Mouse (Mus musculus): ENCODE data around the gene Pdik1l. TPM values are rescaled to one million over a fixed set of nuclear protein-coding genes. Genes with fewer than 3 reads are reported as not detected.

Gene Pdik1l
- polyA plus RNA-seq (2012; rRNA removed), result 0.56 and 0.67 TPM in 2 replicates

GRCm38 (mm10) chr4:134287575-134288025 lies at the start of gene Pdik1l:
Pdik1l (minus strand) TSS chr4:134287895.

GRCm38 (mm10) chr4:134314876-134315275 lies 27.2 kb upstream of the Pdik1l start, which contains the start of gene Trim63:
Trim63 (plus strand) TSS chr4:134315120.

GRCm38 (mm10) chr4:134253722-134254324 lies 33.9 kb downstream of the Pdik1l start, which contains the start of gene Grrp1:
Grrp1 (minus strand) TSS chr4:134254106.

GRCm38 (mm10) chr4:134246719-134247258 lies 40.9 kb downstream of the Pdik1l start, which contains the start of gene Gm30191:
Gm30191 (plus strand) TSS chr4:134246935.

GRCm38 (mm10) chr4:134245148-134245843 lies 42.4 kb downstream of the Pdik1l start, which contains the start of gene Zfp593:
Zfp593 (minus strand) TSS chr4:134245592.

GRCm38 (mm10) chr4:134243516-134244250 lies 44.0 kb downstream of the Pdik1l start, which contains the start of gene E130218I03Rik:
E130218I03Rik (plus strand) TSS chr4:134243662.

GRCm38 (mm10) chr4:134238279-134238651 lies 49.4 kb downstream of the Pdik1l start, which contains the start of gene Cnksr1:
Cnksr1 (minus strand) TSS chr4:134238399.

GRCm38 (mm10) chr4:134227194-134227593 lies 60.5 kb downstream of the Pdik1l start, which contains the start of gene Catsper4:
Catsper4 (minus strand) TSS chr4:134227383.

Other genes with a start within 250 kb of the Pdik1l start
- gene Zfp683, start 234.1 kb downstream of the Pdik1l start, polyA plus RNA-seq (2012; rRNA removed), result 0.05 and 0.10 TPM in 2 replicates
- gene Crybg2, start 227.1 kb downstream of the Pdik1l start, polyA plus RNA-seq (2012; rRNA removed), result 7.5 and 9.4 TPM in 2 replicates
- gene Cd52, start 192.8 kb downstream of the Pdik1l start, polyA plus RNA-seq (2012; rRNA removed), result 4.7 and 8.8 TPM in 2 replicates
- 0.82 and 2.1 TPM in 2 replicates for gene Ubxn11, start 185.3 kb downstream of the Pdik1l start, polyA plus RNA-seq (2012; rRNA removed)
- gene Sh3bgrl3, start 159.1 kb downstream of the Pdik1l start, polyA plus RNA-seq (2012; rRNA removed), result 521 and 785 TPM in 2 replicates
- 17.3 and 19.2 TPM in 2 replicates for gene Cep85, start 100.8 kb downstream of the Pdik1l start, polyA plus RNA-seq (2012; rRNA removed)
- gene Gm7534, start 84.9 kb downstream of the Pdik1l start, polyA plus RNA-seq (2012; rRNA removed), result not detected in 2 replicates
- gene Catsper4, start 60.5 kb downstream of the Pdik1l start, polyA plus RNA-seq (2012; rRNA removed), result 0.21 and 0.29 TPM in 2 replicates
- 12.0 TPM in 2 replicates for gene Cnksr1, start 49.5 kb downstream of the Pdik1l start, polyA plus RNA-seq (2012; rRNA removed)
- not detected in 2 replicates for gene E130218I03Rik, start 44.2 kb downstream of the Pdik1l start, polyA plus RNA-seq (2012; rRNA removed)
- gene Zfp593, start 42.3 kb downstream of the Pdik1l start, polyA plus RNA-seq (2012; rRNA removed), result 4.6 and 9.0 TPM in 2 replicates
- 0.14 TPM in 1 of 2 replicates, not detected in the other for gene Gm30191, start 41.0 kb downstream of the Pdik1l start, polyA plus RNA-seq (2012; rRNA removed)
- 6.7 and 9.4 TPM in 2 replicates for gene Grrp1, start 33.8 kb downstream of the Pdik1l start, polyA plus RNA-seq (2012; rRNA removed)
- gene Trim63, start 27.2 kb upstream of the Pdik1l start, polyA plus RNA-seq (2012; rRNA removed), result 0.21 and 0.28 TPM in 2 replicates
- 0.16 TPM in 1 of 2 replicates, not detected in the other for gene Slc30a2, start 55.3 kb upstream of the Pdik1l start, polyA plus RNA-seq (2012; rRNA removed)
- 1.4 and 1.7 TPM in 2 replicates for gene Extl1, start 96.0 kb upstream of the Pdik1l start, polyA plus RNA-seq (2012; rRNA removed)
- gene Pafah2, start 108.4 kb upstream of the Pdik1l start, polyA plus RNA-seq (2012; rRNA removed), result 28.6 and 33.4 TPM in 2 replicates
- gene Stmn1, start 180.4 kb upstream of the Pdik1l start, polyA plus RNA-seq (2012; rRNA removed), result 6.2 TPM in 2 replicates
- gene Paqr7, start 208.8 kb upstream of the Pdik1l start, polyA plus RNA-seq (2012; rRNA removed), result 57.5 and 68.1 TPM in 2 replicates
- gene Aunip, start 223.1 kb upstream of the Pdik1l start, polyA plus RNA-seq (2012; rRNA removed), result 0.09 and 0.17 TPM in 2 replicates
- gene Mtfr1l, start 247.5 kb upstream of the Pdik1l start, polyA plus RNA-seq (2012; rRNA removed), result 22.1 and 23.9 TPM in 2 replicates